Mouse (Mus musculus) heart, postnatal 14 days (tissue): ENCODE measurements around the gene Olfr1024. TPM values are rescaled to one million over a fixed set of nuclear protein-coding genes. Genes with fewer than 3 reads are reported as not detected.

Source experiments
- DNase-seq, 2 experiments: peaks; one replicate each; pipeline ENCODE4 v3.0.0; 2021 to 2022
- intact Hi-C: fragments of 180-260 bp; cut with DNase I; formaldehyde crosslinking; loops from one replicate; pipeline ENCODE4 v1.15.1; 2025
- long read RNA-seq, 2 experiments: library from polyadenylated mRNA; stranded (forward); transcript quantifications; one replicate each; pipeline ENCODE4 v2.0.0; 2021
- total RNA-seq, 2 experiments: library from RNA; stranded (reverse); gene quantifications; 2 replicates each; pipeline ENCODE4 v1.2.3; 2021

The Olfr1024 gene
- not detected for total RNA-seq
- long read RNA-seq, experiment 1: 0 reads
- long read RNA-seq, experiment 2: 0 reads

- intact Hi-C loops: no loop called here
- DNase-seq: no peak
Observed at GRCm38 (mm10) chr2:85904952-85905351, at the start of gene Olfr1024. TSS of gene Olfr1024 (minus strand) at chr2:85905052.

DNA sequence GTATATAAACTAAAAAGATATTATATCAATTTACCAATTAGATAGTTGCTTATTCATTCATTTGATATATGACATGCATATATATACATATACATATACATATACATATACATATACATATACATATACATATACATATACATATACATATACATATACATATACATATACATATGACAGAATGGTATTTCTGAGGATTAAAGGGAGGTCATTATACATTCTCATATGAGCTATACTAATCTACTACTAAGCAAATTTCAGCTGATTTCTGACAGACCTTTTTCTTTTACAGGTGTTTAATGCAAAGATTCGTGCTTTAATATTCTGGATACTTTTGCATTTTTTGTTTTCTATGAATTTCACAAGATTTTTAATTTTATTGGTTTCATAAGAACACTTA is 45.3 kb upstream of the Olfr1024 start, which contains the start of gene Olfr1028:
Gene Olfr1028 (plus strand): TSS at position 301 of the 400 bp plus-strand sequence.
- no peak for DNase-seq
- intact Hi-C loops: no loop called here

- DNase-seq: no peak
- intact Hi-C loops: no loop called here
Observed at GRCm38 (mm10) chr2:85921258-85921657, 16.4 kb upstream of the Olfr1024 start, which contains the start of gene Olfr1026. TSS of gene Olfr1026 (plus strand) at chr2:85921558.

GRCm38 (mm10) chr2:85914893-85915292 is 10.0 kb upstream of the Olfr1024 start, which contains the start of gene Olfr1025-ps1:
TSS of gene Olfr1025-ps1 (plus strand) at chr2:85915193.
- intact Hi-C loops: no loop called here
- DNase-seq: no peak

GRCm38 (mm10) chr2:85913197-85913596 is 8.3 kb upstream of the Olfr1024 start:
- intact Hi-C loops: no loop called here
- DNase-seq: no peak

DNA sequence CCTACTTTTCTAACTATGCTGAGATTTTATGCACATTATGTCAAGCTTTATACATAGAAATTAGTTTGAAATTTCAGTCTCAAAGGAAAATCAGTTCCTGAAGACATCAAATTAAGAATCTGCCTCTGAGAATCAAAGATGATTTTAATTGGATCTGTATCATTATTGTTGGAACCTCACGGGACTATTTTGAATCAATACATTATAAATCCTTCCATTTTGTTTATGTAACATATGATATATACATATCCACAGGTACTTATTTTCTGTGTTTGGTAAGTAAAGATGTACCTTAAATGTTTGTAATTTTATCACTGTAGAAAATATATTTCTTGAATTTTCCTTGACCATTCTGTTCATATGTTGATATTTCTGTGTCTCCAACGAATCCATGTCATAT is 19.5 kb downstream of the Olfr1024 start, which contains the start of gene Olfr1023:
Gene Olfr1023 (plus strand): TSS at position 301 of the 400 bp plus-strand sequence.
- intact Hi-C loops: no loop called here
- DNase-seq: no peak

- intact Hi-C loops: no loop called here
- DNase-seq: no peak
Observed at GRCm38 (mm10) chr2:85868294-85868693, 36.6 kb downstream of the Olfr1024 start, which contains the start of gene Olfr1022. TSS of gene Olfr1022 (plus strand) at chr2:85868594.

Other genes with a start within 250 kb of the Olfr1024 start
- gene Olfr154, start 240.6 kb downstream of the Olfr1024 start, total RNA-seq: not detected
- not detected for gene Olfr1006, start 226.3 kb downstream of the Olfr1024 start, total RNA-seq
- not detected for gene Olfr1008, start 215.6 kb downstream of the Olfr1024 start, total RNA-seq
- gene Olfr1009, start 189.6 kb downstream of the Olfr1024 start, total RNA-seq: not detected
- gene Olfr1012, start 142.3 kb downstream of the Olfr1024 start, total RNA-seq: not detected
- gene Olfr1013, start 138.0 kb downstream of the Olfr1024 start, total RNA-seq: not detected
- not detected for gene Olfr1014, start 132.3 kb downstream of the Olfr1024 start, total RNA-seq
- not detected for gene Olfr1015, start 123.0 kb downstream of the Olfr1024 start, total RNA-seq
- not detected for gene Olfr1016, start 102.5 kb downstream of the Olfr1024 start, total RNA-seq
- gene Olfr1018, start 86.6 kb downstream of the Olfr1024 start, total RNA-seq: not detected
- not detected for gene Olfr1019, start 59.6 kb downstream of the Olfr1024 start, total RNA-seq
- gene Olfr1020, start 58.0 kb downstream of the Olfr1024 start, total RNA-seq: not detected
- not detected for gene Olfr1022, start 36.5 kb downstream of the Olfr1024 start, total RNA-seq
- not detected for gene Olfr1023, start 19.4 kb downstream of the Olfr1024 start, total RNA-seq
- not detected for gene Olfr1025-ps1, start 10.1 kb upstream of the Olfr1024 start, total RNA-seq
- gene Olfr1026, start 16.5 kb upstream of the Olfr1024 start, total RNA-seq: not detected
- gene Olfr1028, start 45.4 kb upstream of the Olfr1024 start, total RNA-seq: not detected
- gene Olfr1029, start 68.8 kb upstream of the Olfr1024 start, total RNA-seq: not detected
- gene Olfr1030, start 74.2 kb upstream of the Olfr1024 start, total RNA-seq: not detected
- not detected for gene Olfr1031, start 85.3 kb upstream of the Olfr1024 start, total RNA-seq
- gene Olfr1032, start 100.5 kb upstream of the Olfr1024 start, total RNA-seq: not detected
- gene Olfr1033, start 115.6 kb upstream of the Olfr1024 start, total RNA-seq: 1 to 10 TPM; 3.4 to 7.1 TPM
- under 1 TPM; 0.10 to 0.29 TPM for gene Olfr1034, start 140.8 kb upstream of the Olfr1024 start, total RNA-seq
- gene Olfr1036, start 168.9 kb upstream of the Olfr1024 start, total RNA-seq: not detected
- gene Olfr1037, start 182.3 kb upstream of the Olfr1024 start, total RNA-seq: not detected
- gene Olfr1039, start 230.9 kb upstream of the Olfr1024 start, total RNA-seq: not detected
- gene Olfr1040, start 241.7 kb upstream of the Olfr1024 start, total RNA-seq: not detected